Mouse (Mus musculus) lung, embryonic 16.5 days (tissue): ENCODE data around the gene Abo. TPM values are rescaled to one million over a fixed set of nuclear protein-coding genes. Genes with fewer than 3 reads are reported as not detected.
A peak's percentile ranks its signal among the peaks of the same experiment; 100 is the strongest.
"Not testable (repeated sequence)": the region's sequence is repeated elsewhere in the genome, so short reads cannot be mapped to it uniquely, and the experiment has no call there.

ENCODE experiments used
- ATAC-seq: fragments of 200-750 bp; cut with Nextera tagmentation; 2 replicates; pipeline ENCODE4 v1.8.0; 2017; ENCODE audit warnings: low read depth, mild to moderate bottlenecking, moderate library complexity
- H3K27ac ChIP-seq: fragments of 300-500 bp; sonication (generic); 2 replicates; pipeline ENCODE4 v1.5.1; 2014; ENCODE audit warnings: mild to moderate bottlenecking, control low read depth, low read length
- H3K27me3 ChIP-seq: fragments of 300-500 bp; sonication (generic); 2 replicates; pipeline ENCODE4 v1.6.1; 2014; ENCODE audit warnings: low read depth, low read length, mixed read lengths; ENCODE audit not compliant: control insufficient read depth, insufficient read depth
- H3K36me3 ChIP-seq: fragments of 300-500 bp; sonication (generic); 2 replicates; pipeline ENCODE4 v1.6.1; 2014; ENCODE audit warnings: low read length; ENCODE audit not compliant: control insufficient read depth, insufficient read depth
- H3K4me1 ChIP-seq: fragments of 300-500 bp; sonication (generic); replicated peaks from 2 replicates; pipeline ENCODE4 v1.6.1; 2014; ENCODE audit warnings: low read length, mixed read lengths; ENCODE audit not compliant: control insufficient read depth, insufficient read depth
- H3K4me2 ChIP-seq: fragments of 300-500 bp; sonication (generic); 2 replicates; pipeline ENCODE4 v1.6.1; 2014; ENCODE audit warnings: low read depth, low read length, control low read depth
- H3K4me3 ChIP-seq: fragments of 300-500 bp; sonication (generic); 2 replicates; pipeline ENCODE4 v1.5.1; 2014; ENCODE audit warnings: mild to moderate bottlenecking, low read length, control low read depth
- H3K9ac ChIP-seq: fragments of 300-500 bp; sonication (generic); 2 replicates; pipeline ENCODE4 v1.6.1; 2014; ENCODE audit warnings: low read length, control low read depth
- H3K9me3 ChIP-seq: fragments of 300-500 bp; sonication (generic); 2 replicates; pipeline ENCODE4 v1.6.1; 2016; ENCODE audit warnings: low read length; ENCODE audit not compliant: control insufficient read depth
- WGBS: fragments of 180-500 bp; shearing (Covaris S2); extraction: QIAGEN DNeasy Blood & Tissue Kit; methylation state at CpG from one replicate; pipeline ENCODE4 v1.1.7; 2014; 5-methylcytosine and 5-hydroxymethylcytosine counted together
- polyA plus RNA-seq: library from polyadenylated mRNA; unstranded; fragments of >200 nt; fragmentation: Nextera tagmentation; extraction: Ambion mirVana; gene quantifications from 2 replicates; pipeline ENCODE4 v1.2.1, GENCODE M21; 2015

Abo gene
- polyA plus RNA-seq, 1 experiment from 2014 or later = not detected

DNA sequence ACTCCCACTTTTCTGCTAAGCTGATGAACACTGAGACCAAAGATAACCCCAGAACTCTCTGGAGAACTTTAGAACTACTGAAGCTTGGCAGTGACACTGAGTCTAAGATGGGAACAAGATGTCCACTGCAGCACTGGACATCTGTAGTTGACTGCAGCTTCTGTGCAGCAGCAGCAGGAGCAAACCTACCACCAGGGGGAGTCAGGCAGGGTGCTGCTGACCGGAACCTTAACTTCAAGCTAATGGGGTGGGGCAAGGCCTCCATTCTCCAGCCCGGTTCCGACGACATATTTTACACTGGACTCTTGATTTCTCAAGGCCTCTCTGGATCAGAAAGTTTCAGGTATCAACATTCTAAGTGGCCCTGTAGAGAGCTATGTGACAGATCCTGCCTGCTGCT lies 42.3 kb upstream of the Abo start:
- H3K4me1 ChIP-seq = peaks cover 24% of the 10 kb centered on the region
- no peaks in the 10 kb centered on the region for H3K27me3 ChIP-seq
- no peak overlapping the region for H3K27ac ChIP-seq
- H3K9ac ChIP-seq = no peak overlapping the region
- ATAC-seq = no peak
- 30% methylated on average over 4 of the region's 4 CpGs for WGBS
- H3K9me3 ChIP-seq = no peaks in the 10 kb centered on the region
- peaks cover 27% of the 10 kb centered on the region for H3K36me3 ChIP-seq
- H3K4me3 ChIP-seq = no peak overlapping the region
- no peak overlapping the region for H3K4me2 ChIP-seq

DNA sequence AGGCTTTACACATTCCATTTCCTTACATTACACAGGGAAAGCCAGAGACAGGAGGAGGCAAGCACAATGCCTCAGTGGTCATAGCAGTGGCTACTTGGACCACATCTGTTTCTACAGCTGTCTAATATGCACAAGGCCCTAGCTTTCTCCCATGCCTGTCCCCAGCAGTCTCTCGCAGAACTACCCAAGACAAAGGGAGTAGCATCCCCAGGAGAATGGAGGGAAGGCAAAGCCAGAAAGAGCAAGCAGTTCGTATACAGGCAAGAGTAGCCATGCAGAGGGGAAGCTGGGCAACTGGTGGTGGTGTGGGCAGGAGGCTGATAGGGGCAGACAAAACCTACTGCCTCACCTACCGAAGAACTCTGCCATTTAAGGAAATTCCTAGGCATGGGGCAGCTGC lies 41.7 kb upstream of the Abo start:
- 90% methylated on average over 3 of the region's 3 CpGs for WGBS
- Histone ChIP-seq H3K27ac (no peak overlapping the region), H3K9ac (no peak overlapping the region), H3K27me3 (no peaks in the 10 kb centered on the region), H3K4me3 (no peak overlapping the region), H3K4me2 (no peak overlapping the region), H3K36me3 (peaks cover 22% of the 10 kb centered on the region), H3K9me3 (no peaks in the 10 kb centered on the region), H3K4me1 (peaks cover 23% of the 10 kb centered on the region)
- ATAC-seq = no peak

DNA sequence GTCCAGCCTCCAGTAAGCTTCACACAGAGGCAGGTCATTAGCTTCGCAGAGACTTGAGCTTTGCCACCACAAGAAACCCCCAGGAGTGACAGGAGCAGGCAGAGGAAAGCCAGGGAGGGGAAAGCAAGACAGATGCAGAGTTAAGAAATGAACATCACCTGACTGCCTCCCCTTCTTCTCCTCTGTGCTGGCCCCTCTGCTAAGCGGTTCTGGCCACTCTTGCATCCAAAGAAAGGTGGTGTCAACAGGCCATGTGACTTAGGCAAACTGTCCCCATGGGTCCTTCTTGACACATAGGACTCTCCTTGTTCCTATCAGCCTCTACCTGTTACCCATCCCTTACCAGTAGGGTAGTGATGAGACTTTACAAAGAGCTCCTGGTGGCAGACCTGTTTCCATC lies 41.2 kb upstream of the Abo start:
- WGBS = 92% methylated on average over 2 of the region's 2 CpGs
- no peak overlapping the region for H3K27ac ChIP-seq

DNA sequence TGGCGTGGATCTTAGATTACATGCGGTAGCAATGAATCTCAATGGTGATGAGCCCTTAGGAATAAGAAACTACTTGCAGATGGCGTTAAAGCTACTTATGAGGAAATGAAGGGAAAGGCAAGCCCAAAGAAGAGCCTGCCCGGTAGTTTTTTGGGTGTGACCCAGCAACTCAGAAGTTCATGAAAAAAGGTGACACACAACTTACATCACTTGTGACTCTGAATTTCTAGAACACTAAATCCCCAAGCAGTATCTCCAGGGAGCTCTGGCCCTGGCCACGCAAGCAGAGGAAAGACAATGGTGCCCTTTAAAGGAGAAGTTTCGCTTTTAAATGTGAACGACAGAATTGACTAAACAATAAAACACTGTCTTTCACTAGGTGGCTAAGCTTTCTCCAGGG lies 38.5 kb upstream of the Abo start:
- ATAC-seq = no peak
- Histone ChIP-seq H3K27me3 (no peaks in the 10 kb centered on the region), H3K9ac (peak overlapping the region; percentile 80), H3K4me1 (peaks cover 18% of the 10 kb centered on the region), H3K9me3 (no peaks in the 10 kb centered on the region), H3K4me2 (peak overlapping the region; percentile 88), H3K27ac (peak overlapping the region; percentile 80), H3K36me3 (peaks cover 34% of the 10 kb centered on the region), H3K4me3 (peak overlapping the region; percentile 68)
- 10% methylated on average over 7 of the region's 7 CpGs for WGBS

More for the DNA sequence above, 41.2 kb upstream of the Abo start:
- H3K9ac ChIP-seq = no peak overlapping the region
- H3K36me3 ChIP-seq = peaks cover 22% of the 10 kb centered on the region
- H3K4me2 ChIP-seq = no peak overlapping the region
- H3K27me3 ChIP-seq = no peaks in the 10 kb centered on the region
- no peak for ATAC-seq
- H3K4me1 ChIP-seq = peaks cover 26% of the 10 kb centered on the region
- H3K9me3 ChIP-seq = no peaks in the 10 kb centered on the region
- H3K4me3 ChIP-seq = no peak overlapping the region

DNA sequence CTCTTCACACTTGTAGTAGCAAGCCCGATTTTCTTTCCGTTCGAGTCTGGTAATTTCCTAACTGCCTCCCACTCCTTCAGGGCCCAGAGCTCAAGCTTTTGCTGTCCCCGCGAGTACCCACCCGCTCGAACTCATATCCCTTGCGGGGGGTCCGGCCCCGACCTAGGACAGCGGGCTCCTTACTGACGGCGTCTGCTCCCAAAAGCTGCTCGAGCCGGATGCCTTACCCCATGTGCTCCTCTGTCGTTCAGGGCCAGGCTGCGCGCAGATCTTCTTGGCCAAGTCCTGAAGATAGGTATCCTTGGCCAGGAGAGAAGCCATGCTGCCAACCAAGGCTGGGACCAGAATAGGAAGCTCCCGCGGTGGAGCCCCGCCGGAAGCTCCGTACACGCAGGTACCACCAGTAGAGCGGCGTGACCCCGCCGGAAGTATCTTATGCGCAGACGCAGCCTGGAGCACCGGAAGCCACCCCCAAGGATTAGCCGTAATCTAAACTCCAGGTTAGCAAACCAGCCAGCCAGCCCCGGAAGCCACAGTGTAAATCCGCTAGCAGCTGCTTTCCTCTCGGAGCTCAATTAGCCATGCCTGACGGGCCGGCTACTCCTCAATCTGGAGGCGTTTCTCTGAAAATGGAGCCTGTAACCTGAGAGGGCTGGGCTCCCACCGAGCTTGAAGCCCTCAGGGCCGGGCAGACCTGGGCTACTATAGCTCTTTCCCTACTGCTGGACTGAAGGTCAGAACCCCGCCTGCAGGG lies 37.9 kb upstream of the Abo start, which contains the start of gene Surf6:
TSS of gene Surf6 (minus strand) at position 413 of the 754 bp plus-strand sequence.
- Histone ChIP-seq H3K27ac (peak within 1 kb of the TSS; percentile 80), H3K4me1 (peaks cover 18% of the 10 kb centered on the region), H3K27me3 (no peaks in the 10 kb centered on the region), H3K9me3 (no peaks in the 10 kb centered on the region), H3K36me3 (peaks cover 36% of the 10 kb centered on the region), H3K9ac (peak within 1 kb of the TSS; percentile 80), H3K4me3 (peak within 1 kb of the TSS; percentile 68), H3K4me2 (peak within 1 kb of the TSS; percentile 88)
- peak; percentile 97 for ATAC-seq
- under 1% methylated on average over 41 of the region's 41 CpGs for WGBS

DNA sequence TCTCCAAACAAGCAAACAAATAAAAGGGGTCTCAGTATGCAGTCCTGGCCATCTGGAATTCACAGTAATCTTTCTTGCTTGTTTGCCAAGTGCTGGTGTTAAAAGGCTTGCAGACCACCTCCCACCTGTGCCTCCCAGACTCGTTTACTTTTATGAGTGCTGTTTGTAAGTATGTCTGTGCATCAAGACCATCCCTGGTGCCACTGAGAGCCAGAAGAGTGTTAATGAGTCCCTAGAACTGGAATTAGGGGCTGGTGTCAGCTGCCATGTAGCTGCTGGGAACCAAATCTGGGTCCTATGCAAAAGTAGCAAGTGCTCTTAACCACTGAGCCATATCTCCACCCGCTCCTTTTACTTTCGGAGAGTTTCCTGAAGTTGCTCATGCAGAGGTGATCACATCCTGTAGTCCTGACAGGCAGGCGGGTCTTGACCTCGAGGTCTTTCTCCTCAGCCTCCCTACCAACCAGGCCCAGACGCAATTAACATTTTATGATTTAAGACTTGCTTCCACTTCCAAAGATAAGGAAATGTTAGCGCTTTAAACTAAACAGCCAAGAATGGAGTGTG lies 37.1 kb upstream of the Abo start:
- WGBS = 6% methylated on average over 7 of the region's 7 CpGs
- Histone ChIP-seq H3K27ac (no peak overlapping the region), H3K36me3 (peaks cover 35% of the 10 kb centered on the region), H3K4me2 (peak overlapping the region; percentile 88), H3K9me3 (no peaks in the 10 kb centered on the region), H3K27me3 (no peaks in the 10 kb centered on the region), H3K9ac (peak overlapping the region; percentile 80), H3K4me1 (peaks cover 18% of the 10 kb centered on the region), H3K4me3 (peak overlapping the region; percentile 68)
- no peak for ATAC-seq

DNA sequence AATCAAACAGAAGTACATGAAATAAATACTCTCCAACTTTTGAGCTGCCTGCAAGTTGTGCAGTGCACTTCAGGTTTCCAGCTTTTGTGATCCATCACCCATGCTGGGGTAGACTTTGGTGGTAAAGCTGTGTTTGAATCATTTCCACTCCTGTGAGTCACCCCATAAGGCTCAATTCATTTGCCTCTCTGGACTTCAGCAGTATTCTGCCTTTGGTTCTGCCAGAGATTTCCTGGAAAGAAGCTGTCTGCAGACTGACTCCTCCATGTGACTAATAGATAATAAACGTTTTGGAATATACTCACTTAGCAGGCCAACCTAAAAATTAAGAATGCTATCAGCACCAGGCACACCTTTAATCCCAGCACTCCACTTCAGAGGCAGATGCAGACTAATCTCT lies 36.0 kb upstream of the Abo start:
- H3K9me3 ChIP-seq = no peaks in the 10 kb centered on the region
- H3K27ac ChIP-seq = no peak overlapping the region
- H3K9ac ChIP-seq = no peak overlapping the region
- no peak overlapping the region for H3K4me2 ChIP-seq
- peaks cover 18% of the 10 kb centered on the region for H3K4me1 ChIP-seq
- H3K4me3 ChIP-seq = no peak overlapping the region
- no peaks in the 10 kb centered on the region for H3K27me3 ChIP-seq
- ATAC-seq = no peak
- 61% methylated on average over 1 of the region's 1 CpGs for WGBS
- peaks cover 31% of the 10 kb centered on the region for H3K36me3 ChIP-seq

DNA sequence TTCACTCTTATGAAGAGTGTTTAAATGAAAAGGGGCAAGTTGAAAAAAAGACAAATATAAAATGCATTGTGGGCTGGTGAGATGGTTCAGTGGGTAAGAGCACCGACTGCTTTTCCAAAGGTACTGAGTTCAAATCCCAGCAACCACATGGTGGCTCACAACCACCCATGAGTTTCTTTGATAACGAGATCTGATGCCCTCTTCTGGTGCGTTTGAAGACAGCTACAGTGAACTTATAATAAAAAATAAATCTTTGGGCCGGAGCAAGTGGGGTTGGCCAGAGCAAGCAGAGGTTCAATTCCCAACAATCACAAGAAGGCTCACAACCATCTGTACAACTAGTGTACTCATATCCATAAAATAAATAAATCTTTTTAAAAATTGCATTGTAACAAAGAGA lies 31.1 kb upstream of the Abo start:
- WGBS = 84% methylated on average over 4 of the region's 4 CpGs
- Histone ChIP-seq H3K27ac (no peak overlapping the region), H3K9me3 (no peaks in the 10 kb centered on the region), H3K4me1 (no peaks in the 10 kb centered on the region), H3K4me3 (no peak overlapping the region), H3K27me3 (no peaks in the 10 kb centered on the region), H3K4me2 (no peak overlapping the region), H3K36me3 (peaks cover 57% of the 10 kb centered on the region), H3K9ac (no peak overlapping the region)
- no peak for ATAC-seq

DNA sequence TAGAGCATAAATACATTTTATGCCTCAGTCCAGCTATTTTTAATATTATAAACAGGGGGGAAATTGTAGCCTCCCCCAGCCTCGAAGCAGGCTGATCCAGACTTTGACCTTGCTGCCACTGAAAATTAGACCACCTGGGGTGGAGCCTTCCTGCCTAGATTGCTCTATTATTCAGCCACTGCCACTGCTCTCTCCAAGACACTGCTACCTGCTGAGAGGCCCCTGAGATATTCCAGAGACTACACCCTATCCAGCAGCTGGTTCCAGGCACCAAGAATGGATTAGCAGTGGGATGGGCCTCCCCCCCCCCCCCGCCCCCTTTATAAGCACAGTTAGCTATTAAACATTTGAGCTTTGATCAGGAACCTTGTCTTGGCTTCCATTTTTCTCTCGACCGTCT lies 21.4 kb upstream of the Abo start:
- not testable (repeated sequence) for H3K4me2 ChIP-seq, H3K9ac ChIP-seq, H3K4me1 ChIP-seq, H3K27me3 ChIP-seq, ATAC-seq, H3K4me3 ChIP-seq, H3K9me3 ChIP-seq, H3K27ac ChIP-seq
- WGBS = 73% methylated on average over 4 of the region's 4 CpGs
- H3K36me3 ChIP-seq = peaks cover 11% of the 10 kb centered on the region
